Comparison of ENCODE assay signal across 9 mouse cellular contexts in the genomic region with DNA sequence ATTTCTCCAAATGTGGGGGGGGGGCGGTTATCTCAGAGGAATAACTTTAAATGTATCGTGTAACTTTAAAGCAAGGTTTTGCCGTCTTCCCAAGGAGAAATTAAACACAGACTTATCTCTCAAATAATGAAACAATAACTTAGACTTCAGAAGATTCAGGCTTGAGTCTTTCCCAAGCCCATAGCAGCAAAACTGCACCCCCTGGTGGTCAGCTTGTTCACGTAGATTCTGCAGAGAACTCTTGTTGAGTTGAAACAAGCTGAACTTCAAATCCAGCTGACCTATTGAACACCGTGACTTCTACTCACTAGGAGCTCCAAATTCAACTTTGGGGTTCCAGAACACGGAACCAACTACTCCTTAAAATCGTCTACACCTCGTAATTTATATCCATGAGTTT. TPM values are rescaled to one million over a fixed set of nuclear protein-coding genes. Genes with fewer than 3 reads are reported as not detected.
DNase-seq lines count a peak whose midpoint lies in the region; ATAC-seq and TF ChIP-seq lines count a peak whose summit lies in the region.
"Had no signal": no experiment of that assay in that cellular context is flagged by ENCODE, and none has a peak within 500 bp of the region (broad histone marks: within the 10 kb centered on the region; RNA-seq: fewer than 3 reads in every experiment).

No protein-coding gene starts in this region.

- H3K9ac ChIP-seq in intestine, embryonic 14.5 days (ENCODE audit: low read length): no peak overlapping the region
- H3K9ac ChIP-seq in intestine, embryonic 15.5 days: no peak overlapping the region
- H3K9ac ChIP-seq in kidney, postnatal 0 days (ENCODE audit: low read depth, low read length): no peak overlapping the region
- H3K9ac ChIP-seq in liver, embryonic 11.5 days (ENCODE audit: low read depth, low read length): no peak overlapping the region
- H3K9ac ChIP-seq: neural tube, embryonic 12.5 days had no signal

- TF ChIP-seq POLR2A in brain, embryonic 14.5 days (IDR thresholded peaks at IDR 0.05; ENCODE audit: borderline replicate concordance, extremely low read depth, insufficient read depth, insufficient read length, poor library complexity, severe bottlenecking): no peak

- H3K4me1 ChIP-seq in intestine, embryonic 14.5 days (replicated peaks; ENCODE audit: control insufficient read depth, insufficient read depth, low read length): no peaks in the 10 kb centered on the region; the same call in 1 of the 2 replicates
- H3K4me1 ChIP-seq in intestine, embryonic 15.5 days (replicated peaks): 0 out of 2 replicates have a peak, but pooled peaks cover 3% of the 10 kb centered on the region
- peaks cover 4% of the 10 kb centered on the region; the same call in 1 of the 2 replicates for H3K4me1 ChIP-seq in kidney, postnatal 0 days (replicated peaks; ENCODE audit: insufficient read depth, low read length)
- H3K4me1 ChIP-seq in liver, embryonic 11.5 days (replicated peaks; ENCODE audit: control insufficient read depth, insufficient read depth, low read length): no peaks in the 10 kb centered on the region; the same call in 1 of the 2 replicates

- H3K4me3 ChIP-seq in intestine, embryonic 14.5 days (ENCODE audit: low read depth, low read length): no peak overlapping the region
- H3K4me3 ChIP-seq in intestine, embryonic 15.5 days (replicated peaks): no peak overlapping the region
- H3K4me3 ChIP-seq in kidney, postnatal 0 days (replicated peaks; ENCODE audit: low read depth, low read length): no peak overlapping the region
- H3K4me3 ChIP-seq in liver, embryonic 11.5 days (ENCODE audit: low read depth, low read length): no peak overlapping the region
- H3K4me3 ChIP-seq: neural tube, embryonic 12.5 days had no signal

- H3K9me3 ChIP-seq in intestine, embryonic 14.5 days (ENCODE audit: control insufficient read depth, low read length): no peaks in the 10 kb centered on the region
- H3K9me3 ChIP-seq in intestine, embryonic 15.5 days: no peaks in the 10 kb centered on the region
- no peaks in the 10 kb centered on the region for H3K9me3 ChIP-seq in kidney, postnatal 0 days (replicated peaks; ENCODE audit: low read length)
- H3K9me3 ChIP-seq in liver, embryonic 11.5 days (ENCODE audit: control insufficient read depth, low read length): no peaks in the 10 kb centered on the region
- H3K9me3 ChIP-seq: neural tube, embryonic 12.5 days had no signal

- peaks cover 6% of the 10 kb centered on the region; the same call in 1 of the 2 replicates for H3K27me3 ChIP-seq in intestine, embryonic 14.5 days (replicated peaks; ENCODE audit: control insufficient read depth, insufficient read depth, low read length)
- H3K27me3 ChIP-seq in intestine, embryonic 15.5 days (replicated peaks): no peaks in the 10 kb centered on the region; the same call in 1 of the 2 replicates
- H3K27me3 ChIP-seq in kidney, postnatal 0 days (ENCODE audit: insufficient read depth, low read length): no peaks in the 10 kb centered on the region
- peaks cover 35% of the 10 kb centered on the region for H3K27me3 ChIP-seq in liver, embryonic 11.5 days (replicated peaks; ENCODE audit: control insufficient read depth, insufficient read depth, low read length)

- peak; percentile 77; the same call in 1 of the 2 replicates for TF ChIP-seq CTCF in brain, embryonic 14.5 days (IDR thresholded peaks at IDR 0.05; ENCODE audit: borderline replicate concordance, extremely low read depth, insufficient read depth, insufficient read length)
- TF ChIP-seq CTCF in kidney, postnatal 0 days (IDR thresholded peaks at IDR 0.05; ENCODE audit: low read depth): peak; percentile 83

- no peak for ATAC-seq in intestine, embryonic 14.5 days (replicated peaks; ENCODE audit: low FRiP score, low TSS enrichment, low read depth)
- no peak for ATAC-seq in intestine, embryonic 15.5 days
- 0 out of 2 replicates have a peak, but pooled peaks have one; percentile 30 for ATAC-seq in frontal cortex, adult (ENCODE audit: low TSS enrichment)
- ATAC-seq in kidney, postnatal 0 days (replicated peaks; ENCODE audit: low FRiP score, low read depth): no peak
- ATAC-seq in liver, embryonic 11.5 days (replicated peaks; ENCODE audit: low FRiP score): no peak

- DNase-seq in intestine, embryonic 14.5 days (ENCODE audit: low spot score): peak; percentile 92
- DNase-seq in brain, embryonic 14.5 days (ENCODE audit: low read depth): peak; percentile 92
- DNase-seq in kidney, postnatal 0 days (ENCODE audit: low spot score): peak; percentile 91
- peak; percentile 40 for DNase-seq in liver, embryonic 11.5 days (ENCODE audit: low spot score)
- peak; percentile 67 for DNase-seq in retina, postnatal 7 days (ENCODE audit: low read depth, low spot score)
- DNase-seq in urinary bladder, adult 18-20 months (ENCODE audit: low spot score in 2 of 2): peak; percentile 68 to 74

- no peak overlapping the region for H3K27ac ChIP-seq in intestine, embryonic 14.5 days (ENCODE audit: low read depth)
- no peak overlapping the region for H3K27ac ChIP-seq in intestine, embryonic 15.5 days
- no peak overlapping the region for H3K27ac ChIP-seq in kidney, postnatal 0 days
- H3K27ac ChIP-seq in liver, embryonic 11.5 days (ENCODE audit: low read depth, low read length): no peak overlapping the region
- H3K27ac ChIP-seq: neural tube, embryonic 12.5 days had no signal

- H3K36me3 ChIP-seq in intestine, embryonic 14.5 days (ENCODE audit: control insufficient read depth, insufficient read depth, low read length): no peaks in the 10 kb centered on the region
- H3K36me3 ChIP-seq in intestine, embryonic 15.5 days: no peaks in the 10 kb centered on the region
- no peaks in the 10 kb centered on the region for H3K36me3 ChIP-seq in kidney, postnatal 0 days (ENCODE audit: insufficient read depth, low read length)
- H3K36me3 ChIP-seq in liver, embryonic 11.5 days (ENCODE audit: control insufficient read depth, insufficient read depth, low read length): no peaks in the 10 kb centered on the region
- H3K36me3 ChIP-seq: neural tube, embryonic 12.5 days had no signal

- WGBS in intestine, embryonic 14.5 days: 26% methylated on average over 8 of the region's 8 CpGs
- WGBS in intestine, embryonic 15.5 days: 21% methylated on average over 8 of the region's 8 CpGs
- WGBS in kidney, postnatal 0 days: 24% methylated on average over 8 of the region's 8 CpGs
- WGBS in liver, embryonic 11.5 days: 24% methylated on average over 8 of the region's 8 CpGs

- no peak overlapping the region for H3K4me2 ChIP-seq in intestine, embryonic 14.5 days (ENCODE audit: low read length)
- H3K4me2 ChIP-seq in intestine, embryonic 15.5 days (replicated peaks): no peak overlapping the region
- no peak overlapping the region for H3K4me2 ChIP-seq in kidney, postnatal 0 days (ENCODE audit: low read length)
- H3K4me2 ChIP-seq in liver, embryonic 11.5 days: no peak overlapping the region
- H3K4me2 ChIP-seq: neural tube, embryonic 12.5 days had no signal

RNA-seq across cellular contexts. Expression of gene Slc2a13, which starts 1.4 kb away (rescaled TPM):
- polyA plus RNA-seq in intestine, embryonic 14.5 days (2014; fragmentation: Nextera tagmentation; extraction: Ambion mirVana): 1.8 and 2.1 TPM in 2 replicates
- 1.1 and 1.2 TPM in 2 replicates for polyA plus RNA-seq in intestine, embryonic 15.5 days (2015; fragmentation: Nextera tagmentation; extraction: Ambion mirVana)
- 4.2 and 6.3 TPM in 2 replicates for polyA plus RNA-seq in brain, embryonic 14.5 days (2012; rRNA removed)
- 1.4 and 1.9 TPM in 2 replicates for polyA plus RNA-seq in kidney, postnatal 0 days (2015; fragmentation: Nextera tagmentation; extraction: Ambion mirVana)
- polyA plus RNA-seq in liver, embryonic 11.5 days (2014; fragmentation: Nextera tagmentation; extraction: Ambion mirVana): 0.43 and 0.44 TPM in 2 replicates

Comparison
In these comparisons a context has a peak if more than half of its experiments do, and no peak if none do; other contexts are left out.
1. DNase-seq: peak in every context shown above with its lines; median percentile 92 in intestine, embryonic 14.5 days; 92 in brain, embryonic 14.5 days; 91 in kidney, postnatal 0 days; 71 in urinary bladder, adult 18-20 months; 67 in retina, postnatal 7 days; 40 in liver, embryonic 11.5 days.